8 mouse cellular contexts compared by ENCODE assay signal in the genomic region with DNA sequence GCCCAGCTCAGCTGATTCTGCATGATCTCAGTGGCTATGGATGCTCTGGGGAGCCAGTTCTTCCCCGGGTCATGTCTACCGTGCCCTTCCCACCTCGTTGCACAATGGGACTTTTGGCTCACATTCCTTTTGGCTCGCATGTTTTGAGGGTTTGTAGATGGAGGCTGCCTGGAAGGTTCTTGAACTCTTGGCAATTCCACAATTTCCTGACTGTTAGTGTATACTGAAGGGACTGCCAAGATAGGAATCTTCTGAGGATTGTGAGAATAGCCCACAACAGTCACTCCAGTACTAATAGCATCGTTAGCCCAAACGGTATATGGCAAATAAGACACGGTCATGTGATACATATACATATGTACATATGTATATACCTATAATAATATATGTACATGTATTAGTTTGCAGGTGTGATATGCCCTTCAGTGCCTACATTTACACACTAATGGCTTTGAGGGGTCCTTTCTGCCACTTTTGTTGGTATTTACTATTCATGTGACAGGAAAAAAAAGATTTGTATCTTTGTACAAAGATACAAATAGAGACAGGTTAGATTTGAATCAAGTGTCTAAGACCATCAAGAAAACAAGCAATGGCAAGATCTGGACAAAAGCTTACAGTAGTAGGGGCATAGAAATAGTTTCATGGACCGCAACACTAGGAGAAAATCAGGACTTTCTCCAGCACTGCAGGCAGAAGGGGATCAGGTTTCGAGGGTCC. TPM values are rescaled to one million over a fixed set of nuclear protein-coding genes. Genes with fewer than 3 reads are reported as not detected.
DNase-seq lines count a peak whose midpoint lies in the region; ATAC-seq and TF ChIP-seq lines count a peak whose summit lies in the region.

No protein-coding gene starts in this region.

- no peak for TF ChIP-seq EP300 in liver, embryonic 14.5 days (IDR thresholded peaks at IDR 0.05; ENCODE audit: low read depth)

- H3K9me3 ChIP-seq in forebrain, embryonic 10.5 days, result no peaks in the 10 kb centered on the region
- no peaks in the 10 kb centered on the region for H3K9me3 ChIP-seq in hindbrain, embryonic 14.5 days (ENCODE audit: control insufficient read depth, low read length)
- H3K9me3 ChIP-seq in liver, embryonic 14.5 days (ENCODE audit: control insufficient read depth, low read length), result no peaks in the 10 kb centered on the region
- no peaks in the 10 kb centered on the region for H3K9me3 ChIP-seq in neural tube, embryonic 14.5 days (ENCODE audit: control insufficient read depth, low read length)

- H3K4me1 ChIP-seq in bone marrow macrophage, adult 2 months (ENCODE audit: control insufficient read depth, insufficient read depth, low read length), result peaks cover 3% of the 10 kb centered on the region; the same call in 1 of the 2 replicates
- H3K4me1 ChIP-seq in forebrain, embryonic 10.5 days, result no peaks in the 10 kb centered on the region
- no peaks in the 10 kb centered on the region for H3K4me1 ChIP-seq in hindbrain, embryonic 14.5 days (replicated peaks; ENCODE audit: control insufficient read depth, insufficient read depth, low read length)
- H3K4me1 ChIP-seq in liver, embryonic 14.5 days (replicated peaks; ENCODE audit: control insufficient read depth in 2 of 2, insufficient read depth in 2 of 2, low read length in 1 of 2), result peaks cover 3 to 6% of the 10 kb centered on the region in 2 experiments; a peak in 1 of 4 replicates
- H3K4me1 ChIP-seq in neural tube, embryonic 14.5 days (ENCODE audit: control insufficient read depth, insufficient read depth, low read length), result no peaks in the 10 kb centered on the region

- peak overlapping the region; percentile 25 for H3K9ac ChIP-seq in hindbrain, embryonic 14.5 days
- peak overlapping the region; percentile 60 for H3K9ac ChIP-seq in liver, embryonic 14.5 days (replicated peaks)
- H3K9ac ChIP-seq in neural tube, embryonic 14.5 days (replicated peaks; ENCODE audit: low read depth, low read length), result no peak overlapping the region; the same call in 1 of the 2 replicates

- H3K36me3 ChIP-seq in forebrain, embryonic 10.5 days (replicated peaks), result no peaks in the 10 kb centered on the region
- no peaks in the 10 kb centered on the region for H3K36me3 ChIP-seq in hindbrain, embryonic 14.5 days (replicated peaks; ENCODE audit: control insufficient read depth, insufficient read depth)
- H3K36me3 ChIP-seq in liver, embryonic 14.5 days (replicated peaks; ENCODE audit: control insufficient read depth, insufficient read depth, low read depth), result no peaks in the 10 kb centered on the region
- H3K36me3 ChIP-seq in neural tube, embryonic 14.5 days (ENCODE audit: control insufficient read depth, insufficient read depth, low read length), result no peaks in the 10 kb centered on the region

- no peak for TF ChIP-seq POLR2A in bone marrow macrophage, adult 2 months (IDR thresholded peaks at IDR 0.05; ENCODE audit: borderline replicate concordance, low read depth, low read length)

- DNase-seq in cerebellum, postnatal 4 days (ENCODE audit: low spot score in 2 of 2), result no peak
- no peak for DNase-seq in forebrain, embryonic 10.5 days (ENCODE audit: extremely low spot score, low spot score)
- peak; percentile 40 for DNase-seq in hindbrain, embryonic 14.5 days (ENCODE audit: low spot score)
- DNase-seq in liver, embryonic 14.5 days (ENCODE audit: low read depth in 3 of 3, low spot score in 3 of 3), result no peak
- DNase-seq in layer of hippocampus, adult 18-20 months (ENCODE audit: low spot score in 2 of 2), result no peak

- no peak for TF ChIP-seq CTCF in bone marrow macrophage, adult 2 months (IDR thresholded peaks at IDR 0.05; ENCODE audit: low read depth, low read length)
- no peak for TF ChIP-seq CTCF in liver, embryonic 14.5 days (IDR thresholded peaks at IDR 0.05; ENCODE audit: low read depth)

- peak overlapping the region; percentile 74 for H3K4me3 ChIP-seq in bone marrow macrophage, adult 2 months (ENCODE audit: insufficient read depth, low read length)
- peak overlapping the region; percentile 45 for H3K4me3 ChIP-seq in forebrain, embryonic 10.5 days
- peak overlapping the region; percentile 40 for H3K4me3 ChIP-seq in hindbrain, embryonic 14.5 days (replicated peaks; ENCODE audit: low read length)
- H3K4me3 ChIP-seq in liver, embryonic 14.5 days (ENCODE audit: insufficient read depth in 1 of 2, low read depth in 2 of 2, low read length in 2 of 2), result peak overlapping the region; percentile 49 to 84
- peak overlapping the region; percentile 31 for H3K4me3 ChIP-seq in neural tube, embryonic 14.5 days (ENCODE audit: low read depth, low read length)

- peak; percentile 64 for ATAC-seq in cerebellum, adult (ENCODE audit: insufficient number of reproducible peaks, low FRiP score, low TSS enrichment)
- ATAC-seq in hindbrain, embryonic 14.5 days (ENCODE audit: low FRiP score), result peak; percentile 66
- peak; percentile 44 for ATAC-seq in liver, embryonic 14.5 days (ENCODE audit: insufficient read depth)
- peak; percentile 58 for ATAC-seq in neural tube, embryonic 14.5 days (ENCODE audit: low read depth)

- peak overlapping the region; percentile 39 for H3K4me2 ChIP-seq in hindbrain, embryonic 14.5 days (replicated peaks)
- H3K4me2 ChIP-seq in liver, embryonic 14.5 days (ENCODE audit: low read depth), result peak overlapping the region; percentile 62
- peak overlapping the region; percentile 33 for H3K4me2 ChIP-seq in neural tube, embryonic 14.5 days (ENCODE audit: low read depth, low read length)

- H3K27me3 ChIP-seq in forebrain, embryonic 10.5 days (ENCODE audit: poor library complexity, severe bottlenecking), result no peaks in the 10 kb centered on the region
- H3K27me3 ChIP-seq in hindbrain, embryonic 14.5 days (ENCODE audit: control insufficient read depth, insufficient read depth, low read length), result no peaks in the 10 kb centered on the region
- H3K27me3 ChIP-seq in liver, embryonic 14.5 days (ENCODE audit: control insufficient read depth, insufficient read depth, low read length), result no peaks in the 10 kb centered on the region
- no peaks in the 10 kb centered on the region for H3K27me3 ChIP-seq in neural tube, embryonic 14.5 days (ENCODE audit: control insufficient read depth, insufficient read depth, low read length)

- no peak overlapping the region for H3K27ac ChIP-seq in bone marrow macrophage, adult 2 months (ENCODE audit: insufficient read depth, low read depth, low read length)
- H3K27ac ChIP-seq in forebrain, embryonic 10.5 days, result no peak overlapping the region
- peak overlapping the region; percentile 3; the same call in 1 of the 2 replicates for H3K27ac ChIP-seq in hindbrain, embryonic 14.5 days
- no peak overlapping the region for H3K27ac ChIP-seq in liver, embryonic 14.5 days
- H3K27ac ChIP-seq in neural tube, embryonic 14.5 days (ENCODE audit: low read depth, low read length), result no peak overlapping the region

- 53% methylated on average over 9 of the region's 9 CpGs for WGBS in forebrain, embryonic 10.5 days
- WGBS in hindbrain, embryonic 14.5 days, result 36% methylated on average over 9 of the region's 9 CpGs
- 28% methylated on average over 9 of the region's 9 CpGs for WGBS in liver, embryonic 14.5 days (ENCODE audit: insufficient replicate concordance)
- 44% methylated on average over 9 of the region's 9 CpGs for WGBS in neural tube, embryonic 14.5 days

RNA-seq across cellular contexts. Expression of a gene that starts 7.3 kb away (rescaled TPM):
- polyA plus RNA-seq in bone marrow macrophage, adult 2 months (2012; ENCODE audit: insufficient read depth, insufficient read length, missing spikeins), result 24.9 and 30.0 TPM in 2 replicates
- polyA plus RNA-seq in forebrain, embryonic 10.5 days (2016; fragmentation: Nextera tagmentation; extraction: Ambion mirVana), result 5.7 and 6.9 TPM in 2 replicates
- 23.9 and 26.6 TPM in 2 replicates for polyA plus RNA-seq in hindbrain, embryonic 14.5 days (2014; fragmentation: Nextera tagmentation; extraction: Ambion mirVana)
- polyA plus RNA-seq in liver, embryonic 14.5 days (2012; rRNA removed), result 4.9 and 7.7 TPM in 2 replicates
- polyA plus RNA-seq in liver, embryonic 14.5 days (2014; fragmentation: Nextera tagmentation; extraction: Ambion mirVana), result 9.0 and 10.6 TPM in 2 replicates
- polyA plus RNA-seq in neural tube, embryonic 14.5 days (2014; fragmentation: Nextera tagmentation; extraction: Ambion mirVana), result 23.7 and 25.8 TPM in 2 replicates
- 100 to 1,000 TPM in 1 of 2 experiments, 10 to 100 TPM in 1; 94.7 to 100 TPM for total RNA-seq in layer of hippocampus, adult 18-20 months (2021)

RNA-seq across cellular contexts. Expression of a gene that starts 32.2 kb away (rescaled TPM):
- polyA plus RNA-seq in bone marrow macrophage, adult 2 months (2012; ENCODE audit: insufficient read depth, insufficient read length, missing spikeins), result not detected in 2 replicates
- 1.8 TPM in 2 replicates for polyA plus RNA-seq in forebrain, embryonic 10.5 days (2016; fragmentation: Nextera tagmentation; extraction: Ambion mirVana)
- 5.3 and 5.6 TPM in 2 replicates for polyA plus RNA-seq in hindbrain, embryonic 14.5 days (2014; fragmentation: Nextera tagmentation; extraction: Ambion mirVana)
- 0.60 and 0.65 TPM in 2 replicates for polyA plus RNA-seq in liver, embryonic 14.5 days (2012; rRNA removed)
- 0.22 and 0.34 TPM in 2 replicates for polyA plus RNA-seq in liver, embryonic 14.5 days (2014; fragmentation: Nextera tagmentation; extraction: Ambion mirVana)
- 6.5 and 9.9 TPM in 2 replicates for polyA plus RNA-seq in neural tube, embryonic 14.5 days (2014; fragmentation: Nextera tagmentation; extraction: Ambion mirVana)
- 1 to 10 TPM; 7.0 to 7.8 TPM for total RNA-seq in layer of hippocampus, adult 18-20 months (2021)
